Mouse (Mus musculus) left cerebral cortex, adult 2 months (tissue): ENCODE data around the gene Ppox. TPM values are rescaled to one million over a fixed set of nuclear protein-coding genes. Genes with fewer than 3 reads are reported as not detected.

Experiments used
- DNase-seq, 2 experiments: peaks; one replicate each; pipeline ENCODE4 v3.0.0; 2021 to 2022; ENCODE audit warnings: low spot score in 2 of 2, mixed read lengths in 1 of 2; ENCODE audit errors: extremely low spot score in 1 of 2
- H3K27ac ChIP-seq: fragments of 200-600 bp; 2 replicates; pipeline ENCODE4 v1.8.1; 2022
- H3K4me3 ChIP-seq: fragments of 200-600 bp; 2 replicates; pipeline ENCODE4 v1.8.1; 2022
- CTCF ChIP-seq: fragments of 200-600 bp; IDR thresholded peaks from 2 replicates; pipeline ENCODE4 v1.8.1; 2022; ENCODE audit warnings: antibody characterized with exemption, mild to moderate bottlenecking, moderate library complexity
- intact Hi-C: fragments of 180-260 bp; cut with DNase I; formaldehyde crosslinking; loops from one replicate; pipeline ENCODE4 v1.15.1; 2025
- total RNA-seq, 2 experiments: library from RNA; stranded (reverse); gene quantifications; 2 replicates each; pipeline ENCODE4 v1.2.3; 2021

Gene Ppox
- total RNA-seq, 2 experiments from 2014 or later = 26.0 to 32.1 TPM

DNA sequence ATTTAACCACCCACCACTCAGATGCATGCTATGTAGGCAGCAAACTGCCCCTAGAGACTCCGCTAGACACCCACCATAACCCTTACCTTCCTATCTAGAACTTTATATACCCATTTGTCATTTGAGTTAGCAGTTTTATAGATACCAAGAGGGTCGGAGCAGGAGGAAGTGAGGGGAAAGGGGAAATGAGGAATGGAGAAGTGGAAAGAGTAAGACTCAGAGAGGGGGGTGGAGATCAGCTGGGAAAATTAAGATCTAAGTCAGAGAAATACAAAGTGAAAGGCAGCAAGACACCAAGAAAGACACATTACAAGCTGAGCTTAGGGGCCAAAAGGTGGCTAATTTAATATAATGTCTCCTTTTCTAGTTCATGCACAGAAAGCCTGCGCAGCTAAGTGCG lies 46.4 kb downstream of the Ppox start:
- intact Hi-C loops = no loop called here
- DNase-seq = no peak
- TF ChIP-seq CTCF = no peak
- H3K4me3 ChIP-seq = no peak overlapping the region
- H3K27ac ChIP-seq = no peak overlapping the region

DNA sequence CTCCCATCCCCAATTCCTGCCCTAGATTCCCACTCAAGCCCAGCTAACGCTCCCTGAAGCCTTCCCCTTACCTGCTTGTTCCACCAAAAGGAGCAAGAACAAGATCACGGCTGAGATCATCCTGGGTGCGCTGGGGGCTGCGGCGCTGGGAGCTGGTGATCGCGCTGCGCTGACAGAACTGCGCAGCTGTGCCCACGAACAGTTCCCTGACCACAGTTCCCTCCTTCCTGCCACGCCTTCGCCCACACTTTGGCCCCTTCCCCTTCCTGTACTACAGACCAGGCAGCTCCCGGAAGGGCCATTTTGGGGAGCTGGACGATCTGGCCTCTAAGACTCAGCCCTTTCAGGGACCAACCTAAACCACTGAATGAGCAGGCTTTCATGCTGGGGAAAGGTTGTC lies 46.9 kb downstream of the Ppox start, which contains the start of gene Fcer1g:
TSS of gene Fcer1g (minus strand) at position 240 of the 400 bp plus-strand sequence.
- no peak for DNase-seq
- H3K4me3 ChIP-seq = no peak within 1 kb of the TSS

DNA sequence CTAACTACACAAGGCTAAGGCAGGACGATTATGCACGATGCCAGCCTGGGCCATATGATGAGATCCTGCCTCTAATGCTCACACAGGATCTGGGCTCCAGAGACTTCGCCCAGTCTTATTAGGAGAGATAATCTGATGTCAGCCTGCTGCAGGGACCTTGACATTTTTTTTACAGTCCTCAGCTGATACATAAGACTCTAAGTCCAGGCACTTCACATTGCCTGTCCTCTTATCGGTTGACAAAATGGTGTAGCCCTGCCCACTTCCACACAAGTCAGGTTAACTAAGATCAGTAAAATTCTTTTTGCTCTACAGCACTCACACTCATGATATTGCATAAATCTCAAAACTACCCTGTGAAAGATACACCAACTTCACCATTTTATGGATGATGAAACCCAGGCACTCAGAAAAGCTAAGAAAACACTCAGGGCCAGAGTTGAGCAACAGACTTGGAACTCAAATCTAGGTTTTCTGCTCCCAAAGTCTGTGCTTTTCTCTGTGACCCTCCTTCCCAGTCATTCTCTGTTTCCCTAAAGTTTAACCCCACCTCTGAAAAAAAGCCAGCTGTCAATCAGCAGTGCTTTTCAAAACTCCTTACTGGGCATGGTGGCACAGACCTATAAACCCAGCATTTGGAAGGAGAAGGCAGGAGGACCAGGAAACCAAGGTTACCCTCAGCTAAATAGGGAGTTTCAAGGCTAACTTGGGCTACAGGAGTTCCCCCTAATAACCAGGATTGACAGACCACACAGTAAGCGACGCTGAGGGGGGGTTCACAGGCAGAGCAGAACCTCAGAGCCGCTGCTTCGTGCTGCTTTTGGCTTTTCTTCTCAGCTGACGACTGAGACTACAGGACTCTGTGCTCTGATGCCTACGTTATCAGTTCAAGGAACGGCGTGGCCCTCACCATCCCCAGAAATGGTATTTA lies 47.9 kb downstream of the Ppox start:
- TF ChIP-seq CTCF = no peak
- intact Hi-C loops = no loop called here
- no peak overlapping the region for H3K4me3 ChIP-seq

More for the DNA sequence above, 46.9 kb downstream of the Ppox start, which contains the start of gene Fcer1g:
- intact Hi-C loops = no loop called here
- no peak within 1 kb of the TSS for H3K27ac ChIP-seq
- TF ChIP-seq CTCF = no peak

DNA sequence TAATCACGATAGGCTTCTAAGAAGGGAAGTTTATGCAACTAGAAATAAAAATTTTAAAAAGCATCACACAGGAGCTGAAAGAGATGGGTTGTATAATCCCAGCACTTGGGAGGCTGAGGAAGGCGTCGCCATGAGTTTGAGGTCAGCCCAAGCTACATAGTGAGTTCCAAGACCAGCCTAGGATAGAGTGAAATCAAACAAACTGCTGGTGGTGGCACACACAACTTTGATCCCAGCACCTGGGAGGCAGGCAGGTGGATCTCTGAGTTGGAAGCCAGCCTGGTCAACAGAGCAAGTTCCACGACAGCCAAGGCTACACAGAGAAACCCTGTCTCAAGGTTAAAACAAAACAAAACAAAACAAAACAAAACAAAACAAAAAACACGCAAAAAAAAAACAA lies 48.6 kb downstream of the Ppox start:
- no peak for TF ChIP-seq CTCF
- no peak for DNase-seq
- intact Hi-C loops = no loop called here
- no peak overlapping the region for H3K27ac ChIP-seq
- H3K4me3 ChIP-seq = no peak overlapping the region

More for the DNA sequence above, 47.9 kb downstream of the Ppox start:
- no peak for DNase-seq
- no peak overlapping the region for H3K27ac ChIP-seq

DNA sequence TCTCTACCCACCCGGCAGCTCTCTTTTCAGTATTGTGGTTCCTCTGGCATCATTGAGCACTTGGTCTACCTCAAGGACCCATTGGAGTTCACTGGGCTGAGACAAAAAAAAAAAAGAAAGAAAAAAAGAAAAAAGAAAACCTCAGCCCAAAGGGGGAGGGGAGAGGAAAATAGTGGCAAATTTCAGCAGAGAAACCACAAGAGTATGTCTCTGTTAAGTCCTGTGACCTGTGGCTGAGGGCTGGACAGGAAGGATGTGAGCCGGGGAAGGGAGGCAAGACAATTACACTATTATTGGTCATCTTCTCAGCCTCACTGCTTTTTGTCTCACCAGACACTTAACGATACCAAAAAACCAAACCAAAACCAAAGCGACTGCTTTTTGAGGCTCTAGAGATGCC lies 49.1 kb downstream of the Ppox start:
- no peak overlapping the region for H3K4me3 ChIP-seq
- no peak for TF ChIP-seq CTCF
- no peak overlapping the region for H3K27ac ChIP-seq
- intact Hi-C loops = no loop called here
- no peak for DNase-seq

DNA sequence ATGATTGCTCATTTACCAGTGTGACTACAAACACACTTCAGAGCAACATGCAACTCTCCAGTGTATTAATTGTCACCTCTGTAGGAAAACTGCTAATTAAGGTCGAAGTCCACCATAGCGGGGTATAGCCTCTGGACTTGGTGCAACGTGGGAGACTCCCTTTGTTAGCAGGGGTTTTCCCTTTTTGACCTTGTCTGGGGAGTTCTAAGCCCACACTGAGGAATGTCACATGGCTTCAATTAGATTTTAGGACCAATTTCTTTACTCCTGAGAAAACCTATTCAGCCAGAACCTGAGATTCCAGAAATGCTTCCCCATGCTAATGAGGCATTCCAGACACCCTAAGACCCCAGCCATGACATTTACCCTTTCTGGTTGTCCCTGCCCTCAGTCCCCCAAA lies 50.8 kb downstream of the Ppox start:
- no peak overlapping the region for H3K27ac ChIP-seq
- no peak for TF ChIP-seq CTCF

DNA sequence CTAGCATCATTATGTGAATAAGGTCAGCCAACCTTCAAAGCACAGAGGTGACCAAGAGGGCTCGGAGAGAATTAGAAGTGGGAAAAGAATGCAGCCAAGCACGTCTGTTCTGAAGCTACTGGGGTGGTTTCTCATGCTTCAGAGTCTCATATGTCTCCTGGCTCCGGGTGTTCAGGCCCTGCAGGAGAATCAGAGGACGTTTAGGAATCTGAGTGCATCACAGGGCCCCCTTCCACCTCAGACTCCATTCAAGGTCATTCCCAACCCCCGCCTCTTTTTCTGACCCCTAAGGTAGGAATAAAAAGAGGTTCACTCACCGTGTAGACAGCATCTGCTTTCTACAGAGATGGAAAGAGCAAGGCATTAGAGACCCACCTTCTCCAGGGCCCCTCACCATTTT lies 51.2 kb downstream of the Ppox start:
- intact Hi-C loops = no loop called here
- no peak overlapping the region for H3K27ac ChIP-seq
- DNase-seq = no peak
- TF ChIP-seq CTCF = no peak
- no peak overlapping the region for H3K4me3 ChIP-seq

More for the DNA sequence above, 50.8 kb downstream of the Ppox start:
- DNase-seq = no peak
- no peak overlapping the region for H3K4me3 ChIP-seq
- intact Hi-C loops = no loop called here

DNA sequence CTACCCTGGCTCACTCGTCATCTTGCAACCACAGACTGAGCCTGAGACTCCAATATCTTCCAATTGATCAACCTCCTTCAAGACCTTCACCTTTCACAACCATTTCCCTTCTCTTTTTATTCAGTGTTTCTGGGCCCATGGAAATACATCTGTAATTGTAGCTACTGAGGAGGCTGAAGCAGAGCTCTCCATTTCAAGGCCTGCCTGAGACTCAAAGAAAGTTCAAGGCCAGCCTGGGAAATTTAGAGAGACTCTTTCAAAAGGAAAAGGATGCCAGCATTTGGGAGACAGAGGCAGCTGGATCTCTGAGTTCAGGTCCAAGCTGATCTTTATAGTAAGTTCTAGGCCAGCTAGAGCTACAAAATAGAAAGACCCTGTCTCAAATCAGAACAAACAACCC lies 53.1 kb downstream of the Ppox start:
- intact Hi-C loops = no loop called here
- DNase-seq = no peak
- no peak overlapping the region for H3K4me3 ChIP-seq
- no peak for TF ChIP-seq CTCF
- H3K27ac ChIP-seq = no peak overlapping the region

DNA sequence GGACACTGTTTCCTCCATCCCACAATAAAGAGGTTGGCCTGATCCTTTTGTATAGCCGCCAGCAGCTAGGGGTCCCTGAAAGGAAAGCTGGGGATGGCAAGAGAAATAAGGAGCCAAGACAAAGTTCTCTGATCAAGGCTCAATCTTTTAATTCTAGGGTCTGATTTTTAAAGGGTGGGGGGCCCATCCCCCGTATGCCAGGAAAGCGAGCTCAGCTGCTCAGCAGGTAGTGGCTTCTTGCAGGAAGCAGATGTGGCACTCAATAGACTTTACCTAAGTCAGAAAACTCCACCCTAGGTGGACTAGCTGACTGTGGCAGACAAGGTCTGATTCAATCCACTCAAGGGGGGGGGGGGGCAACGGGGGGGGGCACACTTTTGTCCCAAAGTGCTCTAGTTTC lies 54.2 kb downstream of the Ppox start:
- intact Hi-C loops = no loop called here
- DNase-seq = no peak
- TF ChIP-seq CTCF = no peak
- Histone ChIP-seq H3K27ac (no peak overlapping the region), H3K4me3 (no peak overlapping the region)

Other genes starting within 250 kb of the Ppox start
- gene Fcgr3, start 216.3 kb downstream of the Ppox start, total RNA-seq = 10 to 100 TPM; 11.6 to 14.3 TPM
- gene Cfap126, start 167.3 kb downstream of the Ppox start, total RNA-seq = 1 to 10 TPM in 1 of 2 experiments, not detected in 1; 1.5 TPM
- 100 to 1,000 TPM; 194 to 195 TPM for gene Sdhc, start 130.6 kb downstream of the Ppox start, total RNA-seq
- gene Mpz, start 130.5 kb downstream of the Ppox start, total RNA-seq = not detected
- gene Pcp4l1, start 84.9 kb downstream of the Ppox start, total RNA-seq = 100 to 1,000 TPM in 1 of 2 experiments, 10 to 100 TPM in 1; 76.7 to 113 TPM
- under 1 TPM; 0.19 to 0.23 TPM for gene Nr1i3, start 67.2 kb downstream of the Ppox start, total RNA-seq
- 10 to 100 TPM; 86.4 to 91.2 TPM for gene Tomm40l, start 58.7 kb downstream of the Ppox start, total RNA-seq
- 1 to 10 TPM; 1.5 to 2.2 TPM for gene Apoa2, start 56.1 kb downstream of the Ppox start, total RNA-seq
- 10 to 100 TPM; 12.6 to 14.4 TPM for gene Fcer1g, start 46.8 kb downstream of the Ppox start, total RNA-seq
- 1 to 10 TPM; 6.7 to 8.6 TPM for gene Adamts4, start 30.8 kb downstream of the Ppox start, total RNA-seq
- gene Ndufs2, start 29.8 kb downstream of the Ppox start, total RNA-seq = 100 to 1,000 TPM; 267 to 272 TPM
- 10 to 100 TPM; 57.0 to 69.2 TPM for gene B4galt3, start 10.9 kb downstream of the Ppox start, total RNA-seq
- gene Usp21, start 6.8 kb upstream of the Ppox start, total RNA-seq = 10 to 100 TPM; 59.8 to 65.7 TPM
- gene Ufc1, start 13.8 kb upstream of the Ppox start, total RNA-seq = 100 to 1,000 TPM; 101 to 108 TPM
- 10 to 100 TPM; 40.4 to 40.9 TPM for gene Dedd, start 48.0 kb upstream of the Ppox start, total RNA-seq
- 10 to 100 TPM; 43.3 to 44.3 TPM for gene Nit1, start 64.5 kb upstream of the Ppox start, total RNA-seq
- gene Pfdn2, start 64.5 kb upstream of the Ppox start, total RNA-seq = 100 to 1,000 TPM; 186 to 191 TPM
- gene Klhdc9, start 79.6 kb upstream of the Ppox start, total RNA-seq = 1 to 10 TPM; 6.2 to 7.1 TPM
- gene Nectin4, start 88.9 kb upstream of the Ppox start, total RNA-seq = 1 to 10 TPM; 3.0 to 3.1 TPM
- 1 to 10 TPM; 2.0 to 2.2 TPM for gene Arhgap30, start 107.8 kb upstream of the Ppox start, total RNA-seq
- gene Usf1, start 130.1 kb upstream of the Ppox start, total RNA-seq = 100 to 1,000 TPM in 1 of 2 experiments, 10 to 100 TPM in 1; 99.7 to 106 TPM
- gene Tstd1, start 137.7 kb upstream of the Ppox start, total RNA-seq = 1 to 10 TPM; 2.9 to 4.3 TPM
- 1 to 10 TPM; 4.9 to 6.2 TPM for gene F11r, start 156.3 kb upstream of the Ppox start, total RNA-seq
- gene Alyref2, start 222.3 kb upstream of the Ppox start, total RNA-seq = 1 to 10 TPM; 4.9 to 5.4 TPM